Mouse (Mus musculus): ENCODE data around the gene Cilp. TPM values are rescaled to one million over a fixed set of nuclear protein-coding genes. Genes with fewer than 3 reads are reported as not detected.

Cilp gene
- polyA plus RNA-seq, 1 experiment, result not detected

GRCm38 (mm10) chr9:65306672-65307071, 41.7 kb downstream of the Cilp start:
- no peak for TF ChIP-seq GATA1 (IDR thresholded peaks at IDR 0.05; ENCODE audit: low read length)

DNA sequence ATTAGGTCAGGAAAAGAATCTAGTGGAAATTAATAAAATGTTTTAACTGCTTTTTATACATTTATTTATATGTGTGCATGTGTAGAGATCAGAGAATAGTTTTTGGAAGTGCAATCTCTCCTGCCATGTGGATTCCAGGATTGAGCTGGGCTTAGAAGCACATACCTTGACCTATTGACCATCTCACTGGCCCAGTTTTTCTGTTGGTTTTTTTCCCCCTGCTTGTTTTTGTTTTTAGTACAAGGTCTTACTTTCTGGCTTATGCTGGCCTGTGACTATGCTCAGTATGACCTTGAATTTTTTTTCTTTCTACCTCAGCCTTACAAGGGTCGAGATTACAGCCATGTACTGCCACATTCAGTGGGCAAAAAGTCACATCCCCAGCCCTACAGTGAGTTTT, 43.0 kb downstream of the Cilp start:
- no peak for TF ChIP-seq GATA1 (IDR thresholded peaks at IDR 0.05; ENCODE audit: low read length)

DNA sequence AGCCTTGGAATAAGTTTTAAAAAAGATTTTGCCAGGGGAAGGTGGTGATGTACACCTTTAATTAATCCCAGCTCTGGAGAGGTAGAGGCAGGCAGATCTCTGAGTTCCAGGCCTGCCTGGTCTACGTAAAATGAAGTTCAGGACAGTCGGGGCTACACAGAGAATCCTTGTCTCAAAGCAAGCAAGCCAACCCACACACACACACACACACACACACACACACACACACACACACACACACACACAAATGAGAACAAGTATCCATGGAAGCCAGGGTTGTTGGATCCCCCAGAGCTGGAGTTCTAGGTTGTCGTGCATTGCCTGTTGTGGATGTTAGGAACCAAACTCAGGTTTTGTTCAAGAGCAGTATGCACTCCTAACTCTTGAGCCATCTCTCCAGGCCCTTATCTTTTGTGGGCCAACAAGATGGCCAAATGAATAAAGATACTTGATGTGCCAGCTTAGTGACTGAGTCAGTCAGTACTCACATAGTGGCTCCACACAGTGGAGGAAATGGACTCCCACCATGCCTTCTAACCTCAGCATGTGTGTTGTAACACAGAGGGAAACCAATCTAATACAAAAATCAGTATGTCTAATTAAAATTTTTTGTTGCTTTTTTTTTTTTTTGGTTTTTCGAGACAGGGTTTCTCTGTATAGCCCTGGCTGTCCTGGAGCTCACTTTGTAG, 47.8 kb downstream of the Cilp start:
- no peak for TF ChIP-seq GATA1 (IDR thresholded peaks at IDR 0.05; ENCODE audit: low read length)

GRCm38 (mm10) chr9:65313846-65314245, 48.9 kb downstream of the Cilp start:
- TF ChIP-seq GATA1 (IDR thresholded peaks at IDR 0.05; ENCODE audit: low read length), result no peak

GRCm38 (mm10) chr9:65322255-65322900, 57.4 kb downstream of the Cilp start:
- no peak for TF ChIP-seq GATA1 (IDR thresholded peaks at IDR 0.05; ENCODE audit: low read length)

- no peak for TF ChIP-seq GATA1 (IDR thresholded peaks at IDR 0.05; ENCODE audit: low read length)
Observed at GRCm38 (mm10) chr9:65325971-65326370, 61.0 kb downstream of the Cilp start.

- TF ChIP-seq GATA1 (IDR thresholded peaks at IDR 0.05; ENCODE audit: low read length), result no peak
Observed at GRCm38 (mm10) chr9:65327371-65327770, 62.4 kb downstream of the Cilp start.

Other genes starting within 250 kb of the Cilp start
- gene Hacd3, start 243.5 kb upstream of the Cilp start, polyA plus RNA-seq (2012), result 3.7 and 5.0 TPM in 2 replicates
- gene Dpp8, start 232.8 kb upstream of the Cilp start, polyA plus RNA-seq (2012), result 11.3 and 14.5 TPM in 2 replicates
- 0.01 TPM in 1 of 2 replicates, not detected in the other for gene Igdcc4, start 163.7 kb upstream of the Cilp start, polyA plus RNA-seq (2012)
- gene Igdcc3, start 124.0 kb upstream of the Cilp start, polyA plus RNA-seq (2012), result not detected in 2 replicates
- 10.1 and 14.4 TPM in 2 replicates for gene Parp16, start 69.8 kb upstream of the Cilp start, polyA plus RNA-seq (2012)
- gene Clpx, start 29.1 kb downstream of the Cilp start, polyA plus RNA-seq (2012), result 19.2 and 25.8 TPM in 2 replicates
- gene Pdcd7, start 80.9 kb downstream of the Cilp start, polyA plus RNA-seq (2012), result 29.8 and 42.2 TPM in 2 replicates
- gene Ubap1l, start 95.9 kb downstream of the Cilp start, polyA plus RNA-seq (2012), result 0.05 and 0.08 TPM in 2 replicates
- gene Kbtbd13, start 126.5 kb downstream of the Cilp start, polyA plus RNA-seq (2012), result not detected in 2 replicates
- gene Rasl12, start 133.3 kb downstream of the Cilp start, polyA plus RNA-seq (2012), result not detected in 2 replicates
- not detected in 2 replicates for gene Slc51b, start 157.8 kb downstream of the Cilp start, polyA plus RNA-seq (2012)
- gene Mtfmt, start 170.6 kb downstream of the Cilp start, polyA plus RNA-seq (2012), result 8.3 and 11.7 TPM in 2 replicates
- 20.7 and 28.0 TPM in 2 replicates for gene Spg21, start 195.8 kb downstream of the Cilp start, polyA plus RNA-seq (2012)

All from G1E-ER4 (cell line).